Mouse (Mus musculus): ENCODE results near the gene Pard3b.

DNA sequence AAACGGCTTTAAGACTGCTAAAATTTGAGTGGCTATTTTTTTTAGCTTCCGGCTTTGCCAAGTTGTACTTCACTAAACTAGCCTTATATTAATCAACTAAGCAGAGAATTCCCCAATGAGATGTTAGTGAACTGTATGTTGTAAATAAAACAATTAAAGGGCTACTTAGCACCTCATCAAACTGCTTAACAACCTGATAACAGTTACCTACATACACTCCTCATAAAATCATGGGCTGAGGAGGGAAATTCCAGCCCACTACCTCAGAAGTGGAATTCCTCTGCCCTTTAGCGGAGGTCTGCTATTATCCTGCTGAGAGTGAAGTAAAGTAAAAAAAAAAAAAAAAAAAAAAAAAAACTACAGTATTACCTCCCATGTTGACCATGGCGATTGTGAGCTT, 986.7 kb downstream of the Pard3b start:
- TF ChIP-seq POLR2A (IDR thresholded peaks at IDR 0.05; ENCODE audit: insufficient read depth, low read depth, low read length) (no peak), CTCF (IDR thresholded peaks at IDR 0.05; ENCODE audit: insufficient read depth, low read depth, low read length) (no peak)
